Mouse (Mus musculus) forebrain, embryonic 10.5 days (tissue): ENCODE data around the gene Lsm2. TPM values are rescaled to one million over a fixed set of nuclear protein-coding genes. Genes with fewer than 3 reads are reported as not detected.
A peak's percentile ranks its signal among the peaks of the same experiment; 100 is the strongest.
"Not testable (repeated sequence)": the region's sequence is repeated elsewhere in the genome, so short reads cannot be mapped to it uniquely, and the experiment has no call there.

Experiments used
- DNase-seq: peaks from one replicate; pipeline ENCODE4 v3.0.0-alpha.2; 2017; ENCODE audit warnings: low spot score; ENCODE audit errors: extremely low spot score
- H3K27ac ChIP-seq: fragments of 300-500 bp; sonication (generic); 2 replicates; pipeline ENCODE4 v1.5.1; 2016; ENCODE audit warnings: mild to moderate bottlenecking
- H3K27me3 ChIP-seq: fragments of 300-500 bp; sonication (generic); 2 replicates; pipeline ENCODE4 v1.6.1; 2016; ENCODE audit warnings: mild to moderate bottlenecking; ENCODE audit not compliant: poor library complexity, severe bottlenecking
- H3K36me3 ChIP-seq: fragments of 300-500 bp; sonication (generic); replicated peaks from 2 replicates; pipeline ENCODE4 v1.6.1; 2016; ENCODE audit warnings: mild to moderate bottlenecking, moderate library complexity
- H3K4me1 ChIP-seq: fragments of 300-500 bp; sonication (generic); 2 replicates; pipeline ENCODE4 v1.6.1; 2016
- H3K4me3 ChIP-seq: fragments of 300-500 bp; sonication (generic); 2 replicates; pipeline ENCODE4 v1.5.1; 2016; ENCODE audit warnings: mild to moderate bottlenecking, moderate library complexity
- H3K9me3 ChIP-seq: fragments of 300-500 bp; sonication (generic); 2 replicates; pipeline ENCODE4 v1.6.1; 2016; ENCODE audit warnings: mild to moderate bottlenecking, moderate library complexity
- WGBS: fragments of 180-500 bp; shearing (Covaris S2); methylation state at CpG from one replicate; pipeline ENCODE4 v1.1.7; 2016; 5-methylcytosine and 5-hydroxymethylcytosine counted together
- polyA plus RNA-seq: library from polyadenylated mRNA; unstranded; fragments of >200 nt; fragmentation: Nextera tagmentation; extraction: Ambion mirVana; gene quantifications from 2 replicates; pipeline ENCODE4 v1.2.1, GENCODE M21; 2016

The Lsm2 gene
- polyA plus RNA-seq, 1 experiment from 2014 or later: 363 TPM

DNA sequence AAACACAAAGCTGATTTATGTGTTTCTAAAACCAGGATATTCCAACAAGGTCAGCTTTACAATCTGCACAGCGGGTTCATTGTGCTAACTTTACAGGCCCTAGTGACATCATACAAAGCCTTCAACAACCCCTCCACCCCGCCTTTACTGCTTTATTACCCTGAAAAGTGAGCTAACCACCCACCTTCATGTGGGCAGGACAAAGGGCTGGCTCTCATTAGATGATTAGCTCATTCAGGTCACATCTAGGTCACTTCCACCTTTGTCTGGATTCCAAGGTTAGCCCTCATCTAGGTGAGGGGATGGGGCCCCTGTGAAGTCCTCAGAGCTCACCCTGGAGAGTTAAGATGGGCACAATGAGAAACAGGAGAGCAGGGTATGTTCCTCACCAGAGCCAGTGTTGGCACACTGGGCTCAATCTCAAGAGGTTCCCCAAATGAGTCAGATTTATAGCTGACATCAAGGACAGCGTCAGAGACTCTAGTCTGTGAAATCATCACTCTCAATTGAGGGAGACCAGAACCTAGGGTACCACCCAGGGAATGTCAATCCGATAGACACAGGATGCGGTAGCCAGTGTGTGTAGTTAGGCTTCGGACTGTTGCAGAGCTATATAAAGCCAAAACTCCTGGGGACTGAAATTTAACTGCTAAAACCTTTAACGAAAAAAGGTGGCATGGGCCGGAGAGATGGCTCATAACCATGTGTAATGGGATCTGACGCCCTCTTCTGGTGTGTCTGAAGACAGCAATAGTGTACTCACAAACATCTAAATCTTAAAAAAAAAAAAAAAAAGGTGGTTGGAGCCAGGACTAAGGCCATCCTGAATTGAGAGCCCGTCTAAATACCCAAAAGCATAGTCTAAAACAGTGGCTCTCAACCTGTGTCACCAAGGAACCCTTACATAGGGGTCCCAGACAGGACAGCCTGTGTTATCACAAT is 30.9 kb upstream of the Lsm2 start:
- H3K9me3 ChIP-seq: no peaks in the 10 kb centered on the region
- peak; percentile 24 for DNase-seq
- 34% methylated on average over 10 of the region's 10 CpGs for WGBS

DNA sequence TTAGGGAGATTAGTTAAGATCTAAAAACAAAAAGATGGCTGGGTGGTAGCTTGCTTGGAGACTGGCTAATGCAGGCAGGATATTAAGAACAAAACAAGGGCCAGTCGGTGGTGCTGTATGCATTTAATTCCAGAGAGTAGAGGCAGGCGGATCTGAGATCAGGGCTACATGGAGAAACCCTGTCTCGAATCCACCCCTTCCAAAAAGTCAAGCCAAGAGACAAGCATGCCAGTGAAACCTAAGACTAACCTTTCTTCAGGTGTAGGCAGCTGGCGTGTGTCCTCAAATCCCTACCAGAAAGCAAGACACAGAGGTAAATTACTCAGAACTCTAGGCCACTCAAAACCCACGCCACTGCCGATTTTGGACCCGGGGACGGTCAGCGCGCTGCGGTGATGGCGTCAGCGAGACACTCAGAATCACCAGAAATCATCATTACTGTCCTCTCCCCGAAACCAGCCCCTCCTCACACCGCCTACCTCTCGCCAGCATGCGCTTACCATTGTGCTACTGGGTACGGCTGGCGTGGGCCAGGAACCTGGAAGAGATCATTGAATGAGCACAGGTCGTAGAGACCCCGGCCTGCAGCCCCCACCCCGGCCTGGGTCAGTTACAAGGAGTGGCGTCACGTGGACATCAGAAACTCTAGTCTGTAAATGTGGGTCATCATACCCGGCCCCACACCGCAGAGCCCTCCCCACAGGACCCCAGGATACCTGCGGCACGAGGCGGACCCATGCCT is 29.9 kb upstream of the Lsm2 start:
- DNase-seq: peak; percentile 23
- H3K27ac ChIP-seq: peak overlapping the region; percentile 97
- H3K4me3 ChIP-seq: peak overlapping the region; percentile 98
- WGBS: under 1% methylated on average over 29 of the region's 29 CpGs
- H3K36me3 ChIP-seq: peaks cover 27% of the 10 kb centered on the region
- peaks cover 11% of the 10 kb centered on the region for H3K4me1 ChIP-seq
- H3K9me3 ChIP-seq: no peaks in the 10 kb centered on the region
- H3K27me3 ChIP-seq: peaks cover 23% of the 10 kb centered on the region

More for the DNA sequence above, 30.9 kb upstream of the Lsm2 start:
- Histone ChIP-seq H3K4me3 (peak overlapping the region; percentile 98), H3K27ac (peak overlapping the region; percentile 97), H3K4me1 (peaks cover 11% of the 10 kb centered on the region), H3K27me3 (peaks cover 13% of the 10 kb centered on the region), H3K36me3 (peaks cover 27% of the 10 kb centered on the region)

DNA sequence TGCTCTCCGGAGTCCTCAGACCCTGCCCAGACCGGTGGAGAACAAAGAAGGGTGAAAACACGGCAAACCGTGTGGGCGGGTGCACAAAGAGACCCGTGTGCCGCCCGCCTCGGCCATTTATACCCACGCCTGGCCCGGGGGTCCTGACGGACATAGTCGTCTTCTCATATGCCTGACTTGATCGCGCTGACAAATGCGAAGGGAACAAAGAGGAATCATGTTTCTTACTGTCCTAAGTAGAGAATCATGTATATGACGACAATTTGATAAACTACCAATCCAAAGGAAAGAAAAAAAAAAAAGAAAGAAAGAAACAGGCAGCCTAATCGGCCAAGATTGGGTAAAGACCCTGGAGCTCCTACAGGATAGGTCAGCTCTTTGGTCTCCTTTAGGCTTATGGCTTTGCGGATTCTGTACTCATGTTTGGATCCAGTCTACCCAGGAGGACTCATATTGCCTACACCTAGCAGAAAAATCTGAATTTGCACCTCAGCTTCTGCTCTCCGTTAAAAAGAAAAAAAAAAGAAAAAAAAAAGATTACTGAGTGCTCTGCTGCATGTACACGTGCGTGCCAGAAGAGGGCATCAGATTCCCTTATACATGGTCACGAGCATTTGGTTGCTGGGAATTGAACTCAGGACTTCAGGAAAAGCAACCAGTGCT is 29.2 kb upstream of the Lsm2 start:
- under 1% methylated on average over 23 of the region's 23 CpGs for WGBS

DNA sequence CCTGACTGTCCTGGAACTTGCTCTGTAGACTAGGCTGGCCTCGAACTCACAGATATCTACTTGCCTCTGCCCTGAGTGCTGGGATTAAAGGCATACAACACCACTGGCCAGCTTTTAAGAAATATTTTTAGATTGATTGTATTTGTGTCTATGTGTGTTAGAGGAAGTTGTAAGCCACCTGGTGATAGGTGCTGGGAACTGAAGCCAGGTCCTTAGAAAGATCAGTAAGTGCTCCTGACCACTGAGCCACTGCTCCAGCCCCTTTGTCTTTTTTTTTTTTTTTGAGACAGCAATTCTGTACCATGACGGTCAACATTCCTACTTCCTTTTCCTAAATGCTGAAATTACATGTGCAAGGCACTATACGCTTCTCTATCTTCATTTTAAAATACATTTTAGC is 28.4 kb upstream of the Lsm2 start:
- H3K36me3 ChIP-seq: peaks cover 27% of the 10 kb centered on the region
- WGBS: 91% methylated on average over 3 of the region's 3 CpGs
- peaks cover 34% of the 10 kb centered on the region for H3K27me3 ChIP-seq
- H3K4me3 ChIP-seq: peak overlapping the region; percentile 98; the same call in 1 of the 2 replicates
- H3K4me1 ChIP-seq: peaks cover 11% of the 10 kb centered on the region
- H3K9me3 ChIP-seq: no peaks in the 10 kb centered on the region
- no peak for DNase-seq
- peak overlapping the region; percentile 97 for H3K27ac ChIP-seq

More for the DNA sequence above, 29.2 kb upstream of the Lsm2 start:
- H3K27ac ChIP-seq: peak overlapping the region; percentile 97
- peaks cover 30% of the 10 kb centered on the region for H3K27me3 ChIP-seq
- peak; percentile 88 for DNase-seq
- peaks cover 11% of the 10 kb centered on the region for H3K4me1 ChIP-seq
- H3K9me3 ChIP-seq: no peaks in the 10 kb centered on the region
- peaks cover 27% of the 10 kb centered on the region for H3K36me3 ChIP-seq
- peak overlapping the region; percentile 98 for H3K4me3 ChIP-seq

DNA sequence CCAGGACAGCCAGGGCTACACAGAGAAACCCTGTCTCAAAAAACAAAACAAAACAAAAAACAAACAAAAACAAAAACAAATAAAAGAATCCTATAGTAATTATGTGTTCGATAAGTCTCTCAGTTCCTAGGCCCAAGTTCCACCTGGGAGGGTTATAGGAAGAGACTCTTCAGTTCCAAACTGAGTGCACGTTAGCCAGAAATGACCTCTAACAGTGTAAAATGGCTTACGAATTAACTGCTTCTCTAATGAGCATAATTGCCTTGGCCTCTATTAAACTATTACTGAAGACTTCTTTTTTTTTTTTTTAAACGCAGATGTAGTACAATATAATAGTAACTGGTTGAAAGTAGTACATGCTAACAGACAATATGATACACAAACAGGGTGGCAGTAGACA is 27.8 kb upstream of the Lsm2 start:
- peaks cover 27% of the 10 kb centered on the region for H3K36me3 ChIP-seq
- 94% methylated on average over 4 of the region's 4 CpGs for WGBS
- H3K4me1 ChIP-seq: peaks cover 11% of the 10 kb centered on the region
- peaks cover 34% of the 10 kb centered on the region for H3K27me3 ChIP-seq
- no peak overlapping the region for H3K27ac ChIP-seq
- no peak for DNase-seq
- no peaks in the 10 kb centered on the region for H3K9me3 ChIP-seq
- H3K4me3 ChIP-seq: no peak overlapping the region

DNA sequence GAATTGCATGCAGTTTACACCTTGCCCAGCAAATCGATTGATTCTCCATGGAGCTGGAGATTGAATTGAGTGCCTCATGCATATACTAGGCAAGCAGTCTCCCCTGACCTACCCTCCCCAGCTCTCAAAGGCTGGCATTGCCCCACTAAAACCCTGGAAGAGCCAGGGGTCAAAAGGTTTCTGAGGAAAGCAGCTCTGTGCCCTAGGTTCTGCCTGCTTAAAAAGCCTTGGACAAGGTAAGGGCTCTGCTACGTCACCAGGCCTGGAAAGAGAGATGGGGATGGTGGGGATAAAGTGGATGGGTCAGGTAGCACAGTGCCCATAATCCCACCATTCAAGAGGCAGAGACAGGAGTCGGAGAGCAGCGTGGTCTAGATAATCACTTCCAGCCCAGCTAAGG is 26.8 kb upstream of the Lsm2 start:
- H3K27ac ChIP-seq: no peak overlapping the region
- H3K4me3 ChIP-seq: no peak overlapping the region
- no peak for DNase-seq
- peaks cover 21% of the 10 kb centered on the region for H3K36me3 ChIP-seq
- WGBS: 64% methylated on average over 4 of the region's 4 CpGs
- peaks cover 34% of the 10 kb centered on the region for H3K27me3 ChIP-seq
- no peaks in the 10 kb centered on the region for H3K9me3 ChIP-seq
- H3K4me1 ChIP-seq: peaks cover 16% of the 10 kb centered on the region

DNA sequence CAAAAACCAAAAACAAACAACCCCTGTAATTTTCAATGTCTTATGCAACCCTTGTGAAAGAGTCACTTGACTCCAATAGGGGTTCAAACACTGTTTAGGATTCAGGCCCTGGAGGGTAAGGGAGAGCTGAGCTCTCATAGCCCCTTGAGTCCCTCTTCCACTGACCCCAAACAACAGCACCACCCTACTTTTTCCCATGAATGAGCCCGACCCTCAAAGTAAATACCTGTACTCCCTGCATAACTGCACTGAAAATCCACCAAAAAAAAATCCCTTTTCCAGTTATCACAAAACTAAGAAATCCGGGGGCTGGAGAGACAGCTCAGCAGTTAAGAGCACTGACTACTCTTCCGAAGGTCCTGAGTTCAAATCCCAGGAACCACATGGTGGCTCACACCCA is 25.8 kb upstream of the Lsm2 start:
- no peak overlapping the region for H3K27ac ChIP-seq
- peaks cover 11% of the 10 kb centered on the region for H3K36me3 ChIP-seq
- no peak overlapping the region for H3K4me3 ChIP-seq
- H3K4me1 ChIP-seq: peaks cover 15% of the 10 kb centered on the region
- peaks cover 42% of the 10 kb centered on the region for H3K27me3 ChIP-seq
- no peak for DNase-seq
- H3K9me3 ChIP-seq: no peaks in the 10 kb centered on the region
- WGBS: 84% methylated on average over 3 of the region's 3 CpGs

DNA sequence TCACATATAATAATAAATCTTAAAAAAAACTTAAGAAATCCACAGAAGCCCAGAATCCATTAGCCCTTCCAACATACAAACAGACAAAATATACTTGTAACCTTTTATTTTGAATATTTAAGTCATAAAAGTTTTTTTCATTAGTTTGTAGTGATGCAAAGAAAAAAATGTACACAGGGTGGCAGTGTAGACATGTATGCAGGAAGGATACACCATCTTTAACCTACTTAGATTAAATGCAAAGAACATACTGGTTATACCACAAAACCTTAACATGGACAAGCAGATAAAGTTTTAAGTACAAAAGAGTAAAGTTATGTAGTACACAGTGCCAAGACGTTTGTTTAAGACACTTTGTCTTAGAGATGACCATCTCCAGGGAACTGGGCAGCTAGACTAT is 25.3 kb upstream of the Lsm2 start:
- no peak overlapping the region for H3K4me3 ChIP-seq
- peaks cover 47% of the 10 kb centered on the region for H3K27me3 ChIP-seq
- no peak for DNase-seq
- H3K4me1 ChIP-seq: peaks cover 12% of the 10 kb centered on the region
- H3K36me3 ChIP-seq: peaks cover 6% of the 10 kb centered on the region
- no peak overlapping the region for H3K27ac ChIP-seq
- 51% methylated on average over 1 of the region's 1 CpGs for WGBS
- no peaks in the 10 kb centered on the region for H3K9me3 ChIP-seq

DNA sequence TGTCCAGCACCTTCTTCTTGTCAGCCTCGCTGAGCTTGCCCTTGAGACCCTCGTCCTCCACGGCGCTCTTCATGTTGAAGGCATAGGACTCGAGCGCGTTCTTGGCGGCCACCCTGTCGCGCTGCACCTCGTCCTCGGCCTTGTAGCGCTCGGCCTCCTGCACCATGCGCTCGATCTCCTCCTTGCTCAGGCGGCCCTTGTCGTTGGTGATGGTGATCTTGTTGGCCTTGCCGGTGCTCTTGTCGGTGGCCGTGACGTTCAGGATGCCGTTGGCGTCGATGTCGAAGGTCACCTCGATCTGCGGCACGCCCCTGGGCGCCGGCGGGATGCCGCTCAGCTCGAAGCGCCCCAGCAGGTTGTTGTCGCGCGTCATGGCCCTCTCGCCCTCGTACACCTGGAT is 24.4 kb upstream of the Lsm2 start:
- H3K4me3 ChIP-seq, H3K27ac ChIP-seq, H3K9me3 ChIP-seq, DNase-seq, H3K36me3 ChIP-seq: not testable (repeated sequence)
- WGBS: 28% methylated on average over 39 of the region's 40 CpGs
- Histone ChIP-seq H3K27me3 (peaks cover 56% of the 10 kb centered on the region), H3K4me1 (peaks cover 12% of the 10 kb centered on the region)

DNA sequence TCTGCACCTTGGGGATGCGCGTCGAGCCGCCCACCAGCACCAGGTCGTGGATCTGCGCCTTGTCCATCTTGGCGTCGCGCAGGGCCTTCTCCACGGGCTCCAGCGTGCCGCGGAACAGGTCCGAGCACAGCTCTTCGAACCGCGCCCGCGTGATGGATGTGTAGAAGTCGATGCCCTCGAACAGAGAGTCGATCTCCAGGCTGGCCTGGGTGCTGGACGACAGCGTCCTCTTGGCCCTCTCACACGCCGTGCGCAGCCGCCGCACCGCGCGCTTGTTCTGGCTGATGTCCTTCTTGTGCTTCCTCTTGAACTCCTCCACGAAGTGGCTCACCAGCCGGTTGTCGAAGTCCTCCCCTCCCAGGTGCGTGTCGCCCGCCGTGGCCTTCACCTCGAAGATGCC is 23.7 kb upstream of the Lsm2 start:
- H3K4me1 ChIP-seq: peaks cover 12% of the 10 kb centered on the region
- H3K27me3 ChIP-seq: peaks cover 63% of the 10 kb centered on the region
- not testable (repeated sequence) for DNase-seq, H3K27ac ChIP-seq, H3K4me3 ChIP-seq, H3K9me3 ChIP-seq, H3K36me3 ChIP-seq
- 36% methylated on average over 26 of the region's 40 CpGs for WGBS

DNA sequence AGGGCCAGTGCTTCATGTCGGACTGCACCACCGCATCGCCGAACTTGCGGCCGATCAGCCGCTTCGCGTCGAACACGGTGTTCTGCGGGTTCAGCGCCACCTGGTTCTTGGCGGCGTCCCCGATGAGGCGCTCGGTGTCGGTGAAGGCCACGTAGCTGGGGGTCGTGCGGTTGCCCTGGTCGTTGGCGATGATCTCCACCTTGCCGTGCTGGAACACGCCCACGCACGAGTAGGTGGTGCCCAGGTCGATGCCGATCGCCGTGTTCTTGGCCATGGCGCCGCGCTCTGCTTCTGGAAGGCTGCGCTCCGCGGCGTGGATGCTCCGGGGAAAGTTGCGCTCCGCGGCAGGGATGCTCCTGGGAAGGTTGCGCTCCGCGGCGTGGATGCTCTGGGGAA is 22.9 kb upstream of the Lsm2 start:
- not testable (repeated sequence) for DNase-seq

DNA sequence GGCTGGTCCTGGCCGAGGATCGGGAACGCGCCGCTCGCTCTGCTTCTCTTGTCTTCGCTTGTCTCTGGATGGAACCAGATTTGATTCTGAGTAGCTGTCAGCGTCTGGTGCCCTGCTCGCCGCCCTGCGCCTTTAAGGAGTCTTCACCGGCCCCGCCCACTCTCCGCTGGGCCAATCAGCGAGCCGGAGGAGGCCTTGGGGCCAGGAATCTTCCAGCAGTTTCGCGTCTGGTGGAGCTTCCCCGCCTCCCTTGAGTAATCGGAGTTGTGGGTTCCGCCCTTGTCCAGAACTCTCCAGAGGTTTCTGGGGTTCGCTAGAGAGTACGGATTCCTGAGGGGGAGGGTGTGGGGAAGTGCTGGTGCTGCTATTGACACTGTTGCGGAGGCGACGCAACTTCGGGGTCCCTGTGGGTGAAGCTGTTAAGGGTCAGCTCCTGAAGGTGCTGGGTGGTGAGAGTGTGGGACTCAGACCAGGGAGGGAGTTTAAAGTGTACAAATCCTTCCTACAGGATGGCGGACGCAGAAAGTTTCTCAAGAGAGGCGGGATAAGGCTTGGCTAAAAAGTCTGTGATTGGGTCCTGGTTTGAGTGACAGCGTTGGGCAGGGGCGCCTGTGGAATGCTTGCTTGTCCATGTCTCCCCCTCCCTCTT is 22.4 kb upstream of the Lsm2 start, which contains the start of gene Hspa1b:
Hspa1b (minus strand) TSS at position 109 of the 649 bp plus-strand sequence.
- WGBS: under 1% methylated on average over 32 of the region's 32 CpGs

More for the DNA sequence above, 22.9 kb upstream of the Lsm2 start:
- Histone ChIP-seq H3K27ac (0 out of 2 replicates have a peak overlapping the region, but pooled peaks have one; percentile 92), H3K4me1 (peaks cover 12% of the 10 kb centered on the region), H3K27me3 (peaks cover 63% of the 10 kb centered on the region), H3K4me3 (peak overlapping the region; percentile 62)
- WGBS: under 1% methylated on average over 35 of the region's 47 CpGs
- not testable (repeated sequence) for H3K36me3 ChIP-seq, H3K9me3 ChIP-seq

More for the DNA sequence above, 22.4 kb upstream of the Lsm2 start, which contains the start of gene Hspa1b:
- H3K36me3 ChIP-seq, H3K9me3 ChIP-seq: not testable (repeated sequence)
- peak; percentile 80 for DNase-seq
- Histone ChIP-seq H3K27ac (peak within 1 kb of the TSS; percentile 92), H3K4me3 (peak within 1 kb of the TSS; percentile 62), H3K27me3 (peaks cover 66% of the 10 kb centered on the region), H3K4me1 (peaks cover 12% of the 10 kb centered on the region)
